Mouse (Mus musculus): ENCODE measurements at regions not wholly inside any gene's neighbourhood (a gene's known extent, or its start where the extent isn't known, plus 50 kb on each side); places are given as distances from the start of the nearest gene placed in this dataset.

DNA sequence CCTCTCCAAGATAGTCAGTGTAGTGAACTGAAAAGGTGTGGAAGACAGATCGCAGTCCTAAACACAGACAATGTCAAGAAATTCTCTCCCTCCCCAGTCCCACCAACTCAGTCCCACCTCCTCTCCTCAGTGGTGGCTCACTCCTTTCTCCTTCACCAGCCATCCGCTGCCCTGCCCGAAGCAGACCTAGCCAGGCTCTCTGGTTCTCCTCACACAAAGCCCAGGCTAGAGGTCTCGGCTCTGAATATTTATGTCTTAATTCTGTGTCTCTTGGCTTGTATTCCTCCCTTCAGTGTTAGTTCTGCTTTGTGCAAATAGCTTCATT lies 276.1 kb downstream of the Rngtt start:
- dilution Hi-C loops (cut with MboI; ENCODE audit: extremely low pct_ligation_motif_present, extremely low pct_unique_long_range_greater_than_20kb, low sequenced_read_pairs) (no loop called here), in situ Hi-C loops (cut with MboI; ENCODE audit: low pct_ligation_motif_present, low pct_unique_long_range_greater_than_20kb, low sequenced_read_pairs) (no loop called here)
- Histone ChIP-seq H3K36me3 (replicated peaks in 1 of 2; ENCODE audit: control insufficient read depth in 1 of 2, insufficient read depth in 1 of 2, low read length in 1 of 2) (no peaks in the 10 kb centered on the region), H3K4me1 (ENCODE audit: control insufficient read depth in 1 of 2, insufficient read depth in 2 of 2) (peaks cover 14 to 43% of the 10 kb centered on the region in 2 experiments), H3K4me2 (ENCODE audit: insufficient read depth, low read depth, poor library complexity, severe bottlenecking) (no peak overlapping the region), H3K27ac (ENCODE audit: insufficient read depth, low read depth) (no peak overlapping the region), H3K9ac (ENCODE audit: insufficient read depth, low read depth) (peak overlapping the region; percentile 27; the same call in 1 of the 2 replicates), H3K79me2 (replicated peaks; ENCODE audit: control insufficient read depth, extremely low read depth, insufficient read depth, poor library complexity, severe bottlenecking) (no peaks in the 10 kb centered on the region), H3K27me3 (replicated peaks) (peaks cover 2% of the 10 kb centered on the region), H3K9me3 (replicated peaks; ENCODE audit: low read length) (no peaks in the 10 kb centered on the region), H3K4me3 (replicated peaks in 1 of 3; ENCODE audit: low read depth in 2 of 3, low read length in 2 of 3, poor library complexity in 1 of 3) (no peak overlapping the region)
- no peak for DNase-seq (ENCODE audit: extremely low read depth)
- TF ChIP-seq CHD1 (IDR thresholded peaks at IDR 0.05; ENCODE audit: low read depth, low read length) = no peak
- TF ChIP-seq USF1 (IDR thresholded peaks at IDR 0.05; ENCODE audit: low read depth, low read length) = no peak
- TF ChIP-seq BHLHE40 (IDR thresholded peaks at IDR 0.05; ENCODE audit: low read depth, low read length) = no peak
- TF ChIP-seq TCF12 (IDR thresholded peaks at IDR 0.05; ENCODE audit: low read depth, low read length) = no peak
- no peak for TF ChIP-seq POLR2A (IDR thresholded peaks at IDR 0.05; ENCODE audit: low read depth, low read length)
- no peak for TF ChIP-seq CHD2 (IDR thresholded peaks at IDR 0.05; ENCODE audit: low read length)
- TF ChIP-seq EP300 (IDR thresholded peaks at IDR 0.05; ENCODE audit: low read length) = no peak
- no peak for TF ChIP-seq MAFK (IDR thresholded peaks at IDR 0.05; ENCODE audit: insufficient replicate concordance, low read length)
- TF ChIP-seq USF2 (conservative IDR thresholded peaks at IDR 0.05; ENCODE audit: low read depth, low read length) = no peak
- no peak for TF ChIP-seq SMC3 (IDR thresholded peaks at IDR 0.05; ENCODE audit: low read depth, low read length)

DNA sequence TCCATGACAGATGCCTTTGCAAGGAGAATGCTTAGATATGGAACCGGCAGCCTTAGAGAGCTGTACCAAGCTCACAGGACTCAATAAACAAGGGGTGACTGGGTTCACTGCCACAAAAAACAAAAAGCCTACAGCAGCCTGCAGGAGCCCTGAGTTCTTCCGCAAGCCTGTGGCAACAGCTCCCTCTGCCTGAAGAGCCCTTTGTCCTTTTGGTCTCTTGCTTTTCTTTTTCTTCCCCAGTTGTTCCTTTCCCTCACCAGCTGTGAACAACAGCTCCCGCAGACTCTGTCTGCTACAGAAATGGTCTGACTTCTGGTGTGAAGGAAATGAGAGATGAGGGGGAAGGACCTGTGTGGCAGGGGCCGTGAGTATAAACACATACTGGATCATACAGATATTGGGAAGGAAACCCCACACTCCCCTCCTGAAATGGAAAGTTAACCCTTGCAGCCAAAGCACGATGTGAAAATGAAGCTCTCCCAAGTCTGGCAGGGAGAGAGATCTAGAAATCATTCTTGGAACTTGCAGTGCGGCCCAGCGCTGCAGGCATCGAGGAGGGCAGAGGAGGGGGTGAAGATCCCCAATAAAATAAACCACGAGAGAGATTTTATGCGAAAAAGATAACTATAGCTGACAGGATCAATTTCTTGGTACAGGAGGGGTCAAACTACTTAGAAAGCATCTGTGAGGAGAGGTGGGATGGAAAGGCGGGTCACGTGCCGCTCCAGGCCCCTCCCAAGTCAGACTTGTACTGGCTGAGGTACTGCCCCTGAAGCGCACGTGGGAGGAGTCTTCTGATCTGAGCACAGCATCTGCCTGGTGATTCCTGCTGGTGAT lies 276.7 kb downstream of the Rngtt start:
- Histone ChIP-seq H3K27me3 (replicated peaks) (peaks cover 2% of the 10 kb centered on the region), H3K27ac (ENCODE audit: insufficient read depth, low read depth) (peak overlapping the region; percentile 95), H3K4me2 (ENCODE audit: insufficient read depth, low read depth, poor library complexity, severe bottlenecking) (peak overlapping the region; percentile 76), H3K79me2 (replicated peaks; ENCODE audit: control insufficient read depth, extremely low read depth, insufficient read depth, poor library complexity, severe bottlenecking) (no peaks in the 10 kb centered on the region), H3K4me1 (ENCODE audit: control insufficient read depth in 1 of 2, insufficient read depth in 2 of 2) (peaks cover 14 to 37% of the 10 kb centered on the region in 2 experiments), H3K36me3 (replicated peaks in 1 of 2; ENCODE audit: control insufficient read depth in 1 of 2, insufficient read depth in 1 of 2, low read length in 1 of 2) (no peaks in the 10 kb centered on the region), H3K9me3 (replicated peaks; ENCODE audit: low read length) (peaks cover 2% of the 10 kb centered on the region), H3K4me3 (replicated peaks in 1 of 3; ENCODE audit: low read depth in 2 of 3, low read length in 2 of 3, poor library complexity in 1 of 3) (peak overlapping the region in 2 of 3 experiments; percentile 22 to 30), H3K9ac (ENCODE audit: insufficient read depth, low read depth) (peak overlapping the region; percentile 72)
- in situ Hi-C loops (cut with MboI; ENCODE audit: low pct_ligation_motif_present, low pct_unique_long_range_greater_than_20kb, low sequenced_read_pairs) (no loop called here), dilution Hi-C loops (cut with MboI; ENCODE audit: extremely low pct_ligation_motif_present, extremely low pct_unique_long_range_greater_than_20kb, low sequenced_read_pairs) (no loop called here)
- TF ChIP-seq MYC (IDR thresholded peaks at IDR 0.05; ENCODE audit: low read depth, low read length) (peak; percentile 79), PAX5 (IDR thresholded peaks at IDR 0.05; ENCODE audit: low read length) (no peak), USF1 (IDR thresholded peaks at IDR 0.05; ENCODE audit: low read depth, low read length) (peak; percentile 97), ZKSCAN1 (IDR thresholded peaks at IDR 0.05; ENCODE audit: borderline replicate concordance, low read depth, low read length) (no peak), USF2 (conservative IDR thresholded peaks at IDR 0.05; ENCODE audit: low read depth, low read length) (peak; percentile 96), POLR2AphosphoS2 (IDR thresholded peaks at IDR 0.05; ENCODE audit: low read depth, low read length) (no peak), EP300 (IDR thresholded peaks at IDR 0.05; ENCODE audit: low read length) (no peak), ELF1 (IDR thresholded peaks at IDR 0.05; ENCODE audit: low read depth, low read length) (0 out of 2 replicates have a peak, but pooled peaks have one; percentile 8), E2F4 (IDR thresholded peaks at IDR 0.05; ENCODE audit: insufficient replicate concordance, low read depth, low read length) (no peak), UBTF (IDR thresholded peaks at IDR 0.05; ENCODE audit: low read depth, low read length) (no peak), BHLHE40 (IDR thresholded peaks at IDR 0.05; ENCODE audit: low read depth, low read length) (peak; percentile 95), MAX (IDR thresholded peaks at IDR 0.05; ENCODE audit: low read length) (peak; percentile 99), RAD21 (IDR thresholded peaks at IDR 0.05; ENCODE audit: low read depth, low read length) (peak; percentile 58), MAZ (IDR thresholded peaks at IDR 0.05; ENCODE audit: low read depth, low read length) (no peak), ETS1 (conservative IDR thresholded peaks at IDR 0.05; ENCODE audit: low read depth, low read length) (no peak), SIN3A (IDR thresholded peaks at IDR 0.05; ENCODE audit: low read length) (no peak), NELFE (IDR thresholded peaks at IDR 0.05; ENCODE audit: low read depth, low read length) (no peak), POLR2A (IDR thresholded peaks at IDR 0.05; ENCODE audit: low read depth, low read length) (peak; percentile 54), JUN (IDR thresholded peaks at IDR 0.05; ENCODE audit: insufficient read depth, low read depth, low read length) (no peak), SMC3 (IDR thresholded peaks at IDR 0.05; ENCODE audit: low read depth, low read length) (peak; percentile 44), CTCF (conservative IDR thresholded peaks at IDR 0.05 in 1 of 2, IDR thresholded peaks at IDR 0.05 in 1 of 2; ENCODE audit: low read depth in 2 of 2, low read length in 2 of 2) (peak in 1 of 2 experiments; percentile 59; a peak in 2 of 4 replicates), TBP (conservative IDR thresholded peaks at IDR 0.05; ENCODE audit: low read depth, low read length) (0 out of 2 replicates have a peak, but pooled peaks have one; percentile 46), MXI1 (IDR thresholded peaks at IDR 0.05; ENCODE audit: low read depth, low read length) (no peak; the same call in none of the 2 replicates)
- peak; percentile 89 for DNase-seq (ENCODE audit: extremely low read depth)
